Mouse (Mus musculus) urinary bladder, postnatal 4 days (tissue): ENCODE data around the gene Lin52.

Experiments used
- DNase-seq, 2 experiments: peaks; one replicate each; pipeline ENCODE4 v3.0.0; 2021 to 2022; ENCODE audit warnings: low spot score in 2 of 2

The Lin52 gene

GRCm38 (mm10) chr12:84468701-84469100 is 17.5 kb downstream of the Lin52 start:
- no peak for DNase-seq

GRCm38 (mm10) chr12:84478937-84479336 is 27.7 kb downstream of the Lin52 start:
- no peak for DNase-seq

GRCm38 (mm10) chr12:84481251-84481650 is 30.0 kb downstream of the Lin52 start:
- DNase-seq = no peak

GRCm38 (mm10) chr12:84482778-84483585 is 31.8 kb downstream of the Lin52 start:
- DNase-seq = no peak

- DNase-seq = peak in 1 of 2 experiments; percentile 18
These were observed 36.3 kb downstream of the Lin52 start for GRCm38 (mm10) chr12:84487324-84488056.

GRCm38 (mm10) chr12:84496795-84497194 is 45.6 kb downstream of the Lin52 start:
- DNase-seq = no peak

GRCm38 (mm10) chr12:84500528-84501263 is 49.5 kb downstream of the Lin52 start:
- no peak for DNase-seq

- no peak for DNase-seq
These were observed 50.1 kb downstream of the Lin52 start for GRCm38 (mm10) chr12:84501278-84501677.

GRCm38 (mm10) chr12:84506856-84507255 is 55.6 kb downstream of the Lin52 start:
- DNase-seq = no peak

GRCm38 (mm10) chr12:84512016-84512415 is 60.8 kb downstream of the Lin52 start:
- no peak for DNase-seq

GRCm38 (mm10) chr12:84515486-84515885 is 64.3 kb downstream of the Lin52 start:
- DNase-seq = no peak

- no peak for DNase-seq
These were observed 65.4 kb downstream of the Lin52 start for GRCm38 (mm10) chr12:84516642-84517041.

- no peak for DNase-seq
These were observed 66.8 kb downstream of the Lin52 start for GRCm38 (mm10) chr12:84518018-84518417.

- no peak for DNase-seq
These were observed 72.5 kb downstream of the Lin52 start for GRCm38 (mm10) chr12:84523728-84524127.

- no peak for DNase-seq
These were observed 73.2 kb downstream of the Lin52 start for GRCm38 (mm10) chr12:84524147-84525050.

GRCm38 (mm10) chr12:84525422-84525821 is 74.2 kb downstream of the Lin52 start:
- no peak for DNase-seq

- DNase-seq = no peak
These were observed 79.2 kb downstream of the Lin52 start for GRCm38 (mm10) chr12:84530426-84530825.

- no peak for DNase-seq
These were observed 80.9 kb downstream of the Lin52 start for GRCm38 (mm10) chr12:84531906-84532829.

- DNase-seq = no peak
These were observed 81.6 kb downstream of the Lin52 start for GRCm38 (mm10) chr12:84532830-84533199.
